Mouse (Mus musculus) limb, embryonic 13.5 days (tissue): ENCODE data around the gene Psma5. TPM values are rescaled to one million over a fixed set of nuclear protein-coding genes. Genes with fewer than 3 reads are reported as not detected.

Experiments used
- ATAC-seq: fragments of 200-750 bp; cut with Nextera tagmentation; 2 replicates; pipeline ENCODE4 v1.8.0; 2017; ENCODE audit warnings: low read depth, moderate number of reproducible peaks, moderate TSS enrichment; ENCODE audit not compliant: low FRiP score
- H3K27ac ChIP-seq: fragments of 300-500 bp; sonication (generic); 2 replicates; pipeline ENCODE4 v1.5.1; 2015; ENCODE audit warnings: inconsistent platforms, mild to moderate bottlenecking, moderate library complexity
- H3K27me3 ChIP-seq: fragments of 300-500 bp; sonication (generic); 2 replicates; pipeline ENCODE4 v1.6.1; 2015; ENCODE audit warnings: mild to moderate bottlenecking, inconsistent platforms
- H3K36me3 ChIP-seq: fragments of 300-500 bp; sonication (generic); 2 replicates; pipeline ENCODE4 v1.6.1; 2015; ENCODE audit warnings: inconsistent platforms, mild to moderate bottlenecking, moderate library complexity
- H3K4me1 ChIP-seq: fragments of 300-500 bp; sonication (generic); 2 replicates; pipeline ENCODE4 v1.6.1; 2015; ENCODE audit warnings: inconsistent platforms
- H3K4me2 ChIP-seq: fragments of 300-500 bp; sonication (generic); replicated peaks from 2 replicates; pipeline ENCODE4 v1.6.1; 2015; ENCODE audit warnings: inconsistent platforms, mild to moderate bottlenecking, moderate library complexity
- H3K4me3 ChIP-seq: fragments of 300-500 bp; sonication (generic); 2 replicates; pipeline ENCODE4 v1.5.1; 2015; ENCODE audit warnings: moderate library complexity, mild to moderate bottlenecking, inconsistent platforms
- H3K9ac ChIP-seq: fragments of 300-500 bp; sonication (generic); 2 replicates; pipeline ENCODE4 v1.6.1; 2015; ENCODE audit warnings: mild to moderate bottlenecking, inconsistent platforms
- H3K9me3 ChIP-seq: fragments of 300-500 bp; sonication (generic); 2 replicates; pipeline ENCODE4 v1.6.1; 2016; ENCODE audit warnings: inconsistent platforms
- WGBS: fragments of 180-500 bp; shearing (Covaris S2); methylation state at CpG from one replicate; pipeline ENCODE4 v1.1.7; 2015; 5-methylcytosine and 5-hydroxymethylcytosine counted together
- polyA plus RNA-seq: library from polyadenylated mRNA; unstranded; fragments of >200 nt; fragmentation: Nextera tagmentation; extraction: Ambion mirVana; gene quantifications from 2 replicates; pipeline ENCODE4 v1.2.1, GENCODE M21; 2015

Gene Psma5
- polyA plus RNA-seq, 1 experiment from 2014 or later, result 318 TPM

DNA sequence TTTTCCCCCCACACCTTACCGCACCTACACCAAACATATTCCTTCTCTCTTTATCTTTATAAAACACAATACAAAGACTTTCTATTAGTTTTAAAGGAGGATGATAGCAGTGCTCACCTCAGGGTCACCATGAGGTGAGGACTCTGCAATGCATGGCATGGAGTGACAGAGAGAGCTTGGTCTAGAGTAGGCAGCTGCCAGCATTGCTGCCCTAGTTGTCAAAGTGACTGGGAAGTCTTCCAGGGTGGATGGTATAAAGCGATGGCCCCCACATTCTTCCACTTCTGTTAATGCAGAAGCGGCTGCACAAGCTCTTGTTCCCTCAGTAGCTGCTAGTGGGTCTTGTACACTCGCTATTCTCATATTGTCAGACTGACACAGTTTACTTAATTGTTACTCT, 56.4 kb downstream of the Psma5 start:
- no peak overlapping the region for H3K4me2 ChIP-seq
- WGBS, result 93% methylated on average over 4 of the region's 4 CpGs
- H3K36me3 ChIP-seq, result peaks cover 10% of the 10 kb centered on the region
- no peak overlapping the region for H3K4me3 ChIP-seq
- no peaks in the 10 kb centered on the region for H3K9me3 ChIP-seq
- no peak overlapping the region for H3K27ac ChIP-seq
- H3K4me1 ChIP-seq, result no peaks in the 10 kb centered on the region
- H3K9ac ChIP-seq, result no peak overlapping the region
- ATAC-seq, result no peak
- no peaks in the 10 kb centered on the region for H3K27me3 ChIP-seq

GRCm38 (mm10) chr3:108314038-108314675, 57.4 kb downstream of the Psma5 start:
- WGBS, result 61% methylated on average over 8 of the region's 8 CpGs
- peaks cover 10% of the 10 kb centered on the region for H3K36me3 ChIP-seq
- no peak overlapping the region for H3K4me3 ChIP-seq
- ATAC-seq, result no peak
- H3K4me1 ChIP-seq, result peaks cover 8% of the 10 kb centered on the region; the same call in 1 of the 2 replicates
- H3K9ac ChIP-seq, result no peak overlapping the region
- no peak overlapping the region for H3K27ac ChIP-seq
- no peaks in the 10 kb centered on the region for H3K27me3 ChIP-seq
- no peaks in the 10 kb centered on the region for H3K9me3 ChIP-seq
- no peak overlapping the region for H3K4me2 ChIP-seq

GRCm38 (mm10) chr3:108318517-108318916, 61.8 kb downstream of the Psma5 start:
- H3K9ac ChIP-seq, result no peak overlapping the region
- no peak overlapping the region for H3K27ac ChIP-seq
- peaks cover 15% of the 10 kb centered on the region for H3K4me1 ChIP-seq
- ATAC-seq, result peak; percentile 64; the same call in 1 of the 2 replicates
- no peak overlapping the region for H3K4me3 ChIP-seq
- WGBS, result 30% methylated on average over 2 of the region's 2 CpGs
- H3K27me3 ChIP-seq, result no peaks in the 10 kb centered on the region
- no peak overlapping the region for H3K4me2 ChIP-seq
- H3K9me3 ChIP-seq, result no peaks in the 10 kb centered on the region
- H3K36me3 ChIP-seq, result no peaks in the 10 kb centered on the region

GRCm38 (mm10) chr3:108321671-108322070, 64.9 kb downstream of the Psma5 start:
- Histone ChIP-seq H3K4me3 (no peak overlapping the region), H3K4me1 (peaks cover 15% of the 10 kb centered on the region), H3K4me2 (no peak overlapping the region), H3K27ac (no peak overlapping the region), H3K27me3 (no peaks in the 10 kb centered on the region), H3K36me3 (peaks cover 18% of the 10 kb centered on the region), H3K9me3 (no peaks in the 10 kb centered on the region), H3K9ac (no peak overlapping the region)
- ATAC-seq, result no peak
- 75% methylated on average over 4 of the region's 4 CpGs for WGBS

GRCm38 (mm10) chr3:108322136-108322535, 65.4 kb downstream of the Psma5 start:
- Histone ChIP-seq H3K27ac (no peak overlapping the region), H3K4me1 (peaks cover 15% of the 10 kb centered on the region), H3K9ac (no peak overlapping the region), H3K36me3 (peaks cover 22% of the 10 kb centered on the region), H3K9me3 (no peaks in the 10 kb centered on the region), H3K4me3 (no peak overlapping the region), H3K4me2 (no peak overlapping the region), H3K27me3 (no peaks in the 10 kb centered on the region)
- 88% methylated on average over 4 of the region's 4 CpGs for WGBS
- no peak for ATAC-seq

DNA sequence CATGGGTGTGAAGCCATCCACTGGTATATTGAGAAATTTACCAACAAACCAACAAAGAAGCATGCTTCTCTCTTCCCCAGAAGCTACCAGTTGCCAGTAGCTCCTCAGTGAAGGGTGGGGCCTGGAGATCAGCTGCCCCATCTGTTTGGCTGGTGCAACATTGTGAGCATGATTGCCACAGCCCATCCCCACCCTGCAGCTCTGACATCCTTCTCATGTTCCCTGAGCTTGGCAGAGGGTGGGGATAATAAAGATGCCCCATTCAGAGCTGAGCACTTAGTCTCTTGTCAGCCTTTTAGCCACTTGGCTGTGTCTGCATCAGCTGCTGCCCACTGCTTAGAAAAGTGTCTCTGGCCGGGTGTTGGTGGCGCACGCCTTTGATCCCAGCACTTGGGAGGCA, 66.2 kb downstream of the Psma5 start:
- Histone ChIP-seq H3K27ac (no peak overlapping the region), H3K4me2 (no peak overlapping the region), H3K4me1 (peaks cover 16% of the 10 kb centered on the region), H3K9me3 (no peaks in the 10 kb centered on the region), H3K9ac (no peak overlapping the region), H3K27me3 (no peaks in the 10 kb centered on the region), H3K4me3 (no peak overlapping the region), H3K36me3 (peaks cover 27% of the 10 kb centered on the region)
- WGBS, result 89% methylated on average over 3 of the region's 3 CpGs
- no peak for ATAC-seq

- 83% methylated on average over 4 of the region's 4 CpGs for WGBS
- Histone ChIP-seq H3K27me3 (no peaks in the 10 kb centered on the region), H3K27ac (no peak overlapping the region), H3K4me1 (peaks cover 12% of the 10 kb centered on the region; the same call in 1 of the 2 replicates), H3K4me2 (no peak overlapping the region), H3K36me3 (peaks cover 41% of the 10 kb centered on the region), H3K9ac (no peak overlapping the region), H3K9me3 (no peaks in the 10 kb centered on the region), H3K4me3 (no peak overlapping the region)
- ATAC-seq, result no peak
These were observed 68.1 kb downstream of the Psma5 start for GRCm38 (mm10) chr3:108324837-108325236.

- H3K9ac ChIP-seq, result no peak overlapping the region
- H3K4me3 ChIP-seq, result no peak overlapping the region
- WGBS, result 91% methylated on average over 9 of the region's 9 CpGs
- 0 out of 2 replicates have a peak, but pooled peaks cover 9% of the 10 kb centered on the region for H3K4me1 ChIP-seq
- peaks cover 47% of the 10 kb centered on the region for H3K36me3 ChIP-seq
- H3K4me2 ChIP-seq, result no peak overlapping the region
- H3K27ac ChIP-seq, result no peak overlapping the region
- ATAC-seq, result no peak
- no peaks in the 10 kb centered on the region for H3K27me3 ChIP-seq
- H3K9me3 ChIP-seq, result no peaks in the 10 kb centered on the region
These were observed 68.8 kb downstream of the Psma5 start for GRCm38 (mm10) chr3:108325521-108325920.

DNA sequence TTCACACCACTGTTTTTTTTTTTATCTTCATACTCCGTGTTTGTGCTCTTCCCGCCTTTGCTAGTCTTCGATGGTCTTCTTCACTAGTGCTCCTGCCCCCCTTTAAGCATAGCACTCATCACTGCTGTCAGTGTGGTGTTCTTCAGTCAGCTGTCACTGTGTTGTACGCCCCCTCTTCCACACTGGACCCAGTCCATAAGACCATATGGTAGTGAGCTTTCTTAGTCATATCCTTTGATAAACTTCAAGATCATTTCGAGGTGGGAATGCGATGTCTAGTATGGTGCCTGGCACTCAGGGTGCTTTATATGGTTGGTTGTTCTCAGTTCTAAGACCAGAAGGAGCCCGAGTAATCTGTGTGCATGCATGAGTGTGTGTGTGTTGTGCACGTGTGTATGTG, 70.5 kb downstream of the Psma5 start:
- no peak overlapping the region for H3K9ac ChIP-seq

DNA sequence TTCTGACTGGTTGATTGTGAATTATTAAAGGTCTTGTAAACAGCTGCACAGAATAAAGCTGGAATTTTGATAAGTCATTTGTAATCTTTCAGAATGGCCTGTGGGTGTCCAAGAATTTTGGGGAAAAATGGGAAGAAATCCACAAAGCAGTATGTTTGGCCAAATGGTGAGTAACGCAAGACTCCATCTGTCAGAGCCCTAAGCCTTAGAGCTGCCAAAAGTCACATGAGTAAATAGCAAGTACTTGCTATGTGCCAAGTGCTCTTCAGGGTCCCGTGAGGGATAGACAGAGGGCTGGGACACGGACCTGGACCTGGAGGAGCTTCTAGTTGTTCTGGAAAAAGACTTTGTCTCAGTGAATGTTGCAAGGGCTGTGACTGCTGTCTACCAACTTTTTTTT, 71.2 kb downstream of the Psma5 start:
- WGBS, result 73% methylated on average over 3 of the region's 3 CpGs
- Histone ChIP-seq H3K4me1 (0 out of 2 replicates have a peak, but pooled peaks cover 9% of the 10 kb centered on the region), H3K36me3 (peaks cover 68% of the 10 kb centered on the region), H3K27me3 (no peaks in the 10 kb centered on the region), H3K4me2 (no peak overlapping the region), H3K9ac (no peak overlapping the region), H3K4me3 (no peak overlapping the region), H3K27ac (no peak overlapping the region), H3K9me3 (no peaks in the 10 kb centered on the region)
- no peak for ATAC-seq

More for the DNA sequence above, 70.5 kb downstream of the Psma5 start:
- no peak for ATAC-seq
- 88% methylated on average over 8 of the region's 8 CpGs for WGBS
- Histone ChIP-seq H3K27ac (no peak overlapping the region), H3K27me3 (no peaks in the 10 kb centered on the region), H3K9me3 (no peaks in the 10 kb centered on the region), H3K4me1 (0 out of 2 replicates have a peak, but pooled peaks cover 9% of the 10 kb centered on the region), H3K4me3 (no peak overlapping the region), H3K4me2 (no peak overlapping the region), H3K36me3 (peaks cover 61% of the 10 kb centered on the region)

DNA sequence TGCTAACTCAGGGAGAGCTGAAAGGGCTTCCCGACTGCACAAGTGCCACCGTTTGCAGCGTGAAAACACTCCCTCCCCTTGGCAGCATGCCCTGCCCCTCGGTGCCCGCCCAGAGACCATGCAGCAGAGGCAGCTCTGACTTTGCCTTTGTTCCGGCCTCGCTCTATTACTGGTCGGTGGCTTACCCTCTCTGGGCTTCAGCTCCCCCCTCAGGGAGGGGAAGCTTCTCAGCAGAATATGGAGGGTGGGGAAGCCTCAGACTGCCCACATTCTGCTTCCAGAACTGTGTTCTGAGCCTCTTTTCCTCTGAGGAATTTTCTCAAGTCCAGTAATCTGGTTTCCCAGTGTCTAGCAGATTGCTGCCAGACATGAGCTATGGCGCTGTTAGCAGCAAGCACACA, 71.7 kb downstream of the Psma5 start:
- Histone ChIP-seq H3K27me3 (no peaks in the 10 kb centered on the region), H3K9me3 (no peaks in the 10 kb centered on the region), H3K4me1 (0 out of 2 replicates have a peak, but pooled peaks cover 9% of the 10 kb centered on the region), H3K9ac (no peak overlapping the region), H3K4me2 (no peak overlapping the region), H3K36me3 (peaks cover 69% of the 10 kb centered on the region), H3K27ac (peak overlapping the region; percentile 39; the same call in 1 of the 2 replicates), H3K4me3 (no peak overlapping the region)
- WGBS, result 59% methylated on average over 9 of the region's 9 CpGs
- ATAC-seq, result no peak
